Mouse (Mus musculus): ENCODE measurements around the gene Rexo1. TPM values are rescaled to one million over a fixed set of nuclear protein-coding genes. Genes with fewer than 3 reads are reported as not detected.

Gene Rexo1
- polyA plus RNA-seq, 2 experiments from 2014 or later, result 13.6 to 16.4 TPM

DNA sequence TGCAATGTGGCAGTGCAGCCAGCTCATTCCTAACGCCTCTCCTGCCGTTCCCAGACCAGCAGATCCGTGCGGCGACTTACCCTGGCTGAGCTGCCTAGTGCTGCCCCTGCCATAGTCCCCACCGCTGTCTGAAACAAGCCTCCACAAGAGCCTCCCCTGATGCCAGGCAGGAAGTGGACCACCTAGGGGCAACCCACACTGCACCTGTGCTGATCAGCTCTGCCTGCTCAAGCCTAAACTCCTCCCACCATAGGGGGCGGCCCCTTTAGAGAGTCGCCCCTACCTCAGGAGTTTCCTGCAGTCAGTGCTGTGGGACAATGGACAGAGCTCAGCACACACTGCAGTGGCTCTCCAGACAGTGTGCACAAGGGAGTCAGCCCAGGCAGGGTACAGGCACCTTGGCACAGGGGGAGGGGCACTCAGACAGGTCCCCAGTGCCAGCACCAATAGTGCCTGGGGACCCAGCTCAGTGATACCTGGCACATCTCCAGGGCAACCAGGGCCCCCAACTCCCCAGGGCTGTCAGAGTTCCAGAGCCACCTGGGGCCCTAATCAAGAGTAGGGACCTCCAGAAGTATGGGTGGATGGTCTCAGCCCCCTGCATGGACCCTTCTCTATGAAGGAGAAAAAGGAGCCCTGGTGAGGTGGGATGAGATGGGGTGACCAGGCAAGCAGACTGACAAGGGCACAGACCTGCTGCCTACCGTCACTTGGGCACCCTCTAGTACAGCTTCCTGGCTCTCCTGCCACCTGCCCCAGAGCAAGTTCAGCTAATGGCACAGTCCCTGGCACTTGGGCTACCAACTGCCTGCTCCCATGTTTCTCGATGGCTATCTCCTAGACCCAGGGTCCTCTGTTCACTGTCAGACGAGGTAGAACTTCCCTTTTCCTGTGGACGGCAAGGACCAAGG is 23.5 kb upstream of the Rexo1 start:
- ATAC-seq, result no peak

DNA sequence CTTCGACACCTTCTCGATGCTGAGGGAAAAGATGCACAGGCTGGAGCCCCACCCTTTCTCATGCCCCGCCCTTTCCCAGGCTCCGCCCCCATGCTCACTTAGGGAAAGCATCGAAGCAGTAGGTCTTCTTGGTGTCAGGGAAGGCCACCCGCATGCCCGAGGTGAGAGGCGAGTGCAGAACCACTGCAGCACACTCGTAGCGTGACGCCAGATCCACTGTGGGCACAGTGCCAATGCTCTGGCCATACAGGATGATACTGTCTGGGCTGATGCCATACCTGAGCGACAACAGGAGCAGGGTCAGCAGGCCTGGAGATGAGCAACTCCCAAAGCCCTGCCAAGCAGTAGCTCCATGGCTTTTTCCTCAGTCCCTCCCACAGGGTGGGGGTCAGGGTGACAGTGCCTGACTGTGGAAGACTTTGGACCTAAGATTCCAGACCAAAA is 22.7 kb upstream of the Rexo1 start:
- no peak for ATAC-seq

DNA sequence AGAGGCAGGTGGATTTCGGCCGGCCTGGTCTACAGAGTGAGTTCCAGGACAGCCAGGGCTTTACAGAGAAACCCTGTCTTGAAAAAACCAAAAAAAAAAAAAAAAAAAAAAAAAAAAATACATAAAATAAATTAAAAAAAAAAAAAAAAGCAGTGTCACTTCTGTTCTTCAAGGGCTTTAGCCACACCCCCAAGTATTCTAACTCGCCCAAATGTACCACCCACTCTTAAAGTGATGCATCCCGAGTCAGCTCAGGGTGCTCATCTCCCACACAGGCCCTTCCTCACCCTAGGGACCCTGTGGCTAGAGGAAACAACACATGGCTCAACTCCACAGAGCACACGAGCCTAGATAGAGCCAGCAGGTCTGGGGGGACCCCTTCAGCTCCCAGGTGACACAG is 21.7 kb upstream of the Rexo1 start:
- ATAC-seq, result no peak

DNA sequence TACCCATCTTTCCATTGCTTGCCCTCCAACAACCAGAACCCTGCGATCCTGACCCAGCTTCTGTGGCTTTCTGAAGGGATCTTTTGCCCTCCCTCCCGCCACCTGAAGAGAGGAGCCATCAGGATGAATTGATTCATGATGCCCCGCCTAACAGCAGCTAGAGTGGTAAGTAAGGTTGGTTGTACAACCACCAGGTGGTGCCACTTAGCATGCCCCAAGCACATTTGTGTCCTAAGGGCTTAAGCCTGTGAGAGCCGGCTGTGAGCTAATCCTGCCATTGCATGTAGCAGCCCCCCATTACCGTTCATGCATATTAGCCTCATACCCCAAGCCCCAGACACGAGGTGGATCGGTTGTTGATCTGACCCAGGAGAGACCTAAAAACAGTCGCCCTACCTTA is 17.6 kb upstream of the Rexo1 start:
- peak; percentile 48 for ATAC-seq

DNA sequence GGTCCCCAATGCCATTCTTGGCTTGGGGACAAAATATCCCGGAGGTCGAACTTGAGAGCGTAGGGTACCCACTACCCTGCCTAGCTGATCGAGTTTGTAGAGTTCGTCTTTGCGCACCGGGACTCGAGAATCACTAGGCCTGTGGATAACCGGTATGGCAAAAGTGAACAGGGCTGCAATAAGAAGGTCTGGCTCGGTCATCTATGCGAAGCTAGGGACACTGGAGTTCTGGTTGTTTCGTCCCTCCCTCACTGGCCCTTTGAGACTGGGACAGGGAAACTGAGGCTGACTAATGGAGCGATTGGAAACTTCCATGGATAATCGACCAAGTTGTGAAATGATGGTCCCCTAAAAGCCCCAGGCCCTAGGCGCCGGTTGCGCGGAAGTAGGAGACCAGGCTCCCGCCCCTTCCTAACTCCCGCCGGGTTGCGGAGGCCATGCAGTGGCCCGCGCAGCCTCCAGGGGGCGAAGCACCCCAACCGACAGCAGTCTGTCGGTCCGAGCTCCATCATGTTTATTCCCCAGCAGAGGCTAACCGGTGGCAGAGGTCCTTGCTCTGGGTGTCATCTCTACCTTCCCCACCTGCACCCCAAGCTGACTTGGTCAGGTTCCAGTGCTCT is 16.9 kb upstream of the Rexo1 start:
- ATAC-seq, result peak; percentile 57

DNA sequence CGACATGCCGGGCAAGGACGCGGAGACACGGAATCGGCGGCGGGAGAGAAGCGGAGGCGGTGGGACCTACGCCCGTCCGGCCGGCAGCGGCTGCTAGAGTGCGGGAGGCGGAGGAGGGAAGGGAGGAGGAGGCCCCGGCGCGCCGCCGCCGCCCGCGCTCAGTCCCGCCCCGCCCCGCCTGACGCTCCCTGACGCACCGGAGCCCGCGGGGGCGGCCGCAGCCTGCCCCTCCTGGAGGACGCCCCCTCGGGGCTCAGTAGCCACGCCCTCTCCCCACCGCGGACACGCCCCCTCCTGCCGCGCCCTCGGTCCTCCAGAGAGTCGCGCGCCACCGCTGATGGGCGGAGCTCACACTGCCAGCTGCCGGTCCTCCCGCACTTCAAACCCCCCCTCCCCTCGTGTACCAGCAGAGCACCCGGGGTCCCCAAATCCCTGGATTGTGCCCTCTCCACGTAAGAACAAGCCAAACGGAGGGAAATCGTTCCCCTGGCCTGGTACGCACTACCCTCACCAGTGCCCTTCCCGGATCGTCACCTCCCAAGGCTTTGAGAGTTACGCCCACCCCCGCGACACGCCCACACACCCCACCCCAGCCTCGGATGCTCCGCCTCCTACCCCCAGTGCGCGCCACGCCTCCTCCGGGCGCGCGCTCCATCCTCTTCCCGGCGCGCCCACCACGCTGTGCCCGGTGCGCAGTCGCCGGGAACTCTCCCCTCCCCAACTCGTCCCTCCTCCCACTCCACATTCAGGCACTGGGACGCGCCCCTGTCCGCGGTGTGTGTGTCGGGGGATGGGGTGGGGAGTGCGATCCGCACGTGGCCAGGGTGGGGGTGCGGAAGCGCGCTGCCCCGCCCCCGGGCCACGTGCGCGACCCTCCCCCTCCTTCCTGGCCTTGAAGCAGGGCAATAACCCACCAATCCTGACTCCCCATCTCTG is 16.1 kb upstream of the Rexo1 start, which contains the start of gene Klf16:
Gene Klf16 (minus strand): TSS at position 127 of the 936 bp plus-strand sequence.
- peak; percentile 76 for ATAC-seq

DNA sequence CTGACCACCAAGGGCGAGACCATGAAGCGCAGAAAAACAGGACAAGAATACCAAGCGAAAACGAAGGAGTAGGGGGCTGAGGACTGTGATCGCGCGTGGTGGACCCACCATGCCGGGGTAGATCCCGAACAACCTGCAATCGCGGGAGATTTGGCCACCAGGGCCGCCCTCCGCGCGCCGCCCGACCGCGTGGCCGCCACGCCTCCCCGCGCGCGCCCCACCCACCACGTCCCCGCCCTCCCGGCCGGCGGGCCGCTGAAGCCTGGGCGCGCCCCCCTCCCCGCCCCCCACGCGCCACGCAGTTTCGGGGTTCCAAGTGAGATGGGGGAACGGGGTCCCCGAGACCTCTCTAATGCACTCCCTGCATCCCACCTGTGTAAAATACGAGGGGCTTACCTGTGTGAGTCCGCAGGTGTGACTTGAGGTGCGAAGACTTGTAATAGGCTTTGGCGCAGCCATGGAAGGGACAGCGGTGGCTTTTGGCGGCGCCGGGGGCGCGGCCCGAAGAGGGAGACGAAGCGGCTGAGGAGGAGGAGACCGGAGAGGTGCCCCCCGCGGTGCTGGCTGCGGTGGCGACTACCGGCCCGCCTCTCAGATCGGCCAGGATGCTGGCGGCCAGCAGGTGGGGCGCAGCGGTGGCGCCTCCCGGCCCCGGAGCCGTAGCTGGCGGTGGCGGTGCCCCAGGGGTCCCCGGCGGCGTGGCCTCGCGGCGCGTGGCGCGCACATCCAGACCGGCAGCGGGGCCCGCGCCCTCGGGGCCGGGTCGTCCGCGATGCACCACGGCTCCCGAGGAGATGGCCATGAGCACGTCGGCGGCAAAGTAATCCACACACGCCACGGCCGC is 15.2 kb upstream of the Rexo1 start:
- ATAC-seq, result no peak

DNA sequence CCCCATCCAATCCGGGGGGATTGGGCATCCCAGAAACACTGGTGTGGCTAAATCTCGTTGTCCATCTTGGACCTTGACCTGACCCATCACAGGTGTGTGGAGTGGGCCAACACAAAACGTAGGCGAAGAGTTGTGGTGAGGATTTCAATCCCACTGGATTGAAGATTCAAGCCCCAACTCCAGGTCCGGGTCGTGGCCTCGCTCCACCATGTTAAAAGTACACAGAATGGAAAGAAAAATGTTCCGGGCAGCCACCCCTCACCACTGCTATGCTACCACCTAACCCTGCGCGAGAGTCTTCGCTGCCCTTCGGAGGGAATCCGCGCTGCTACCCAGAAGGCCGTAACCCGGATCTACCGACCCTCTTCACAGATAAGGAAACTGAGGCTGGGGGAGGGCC is 14.6 kb upstream of the Rexo1 start:
- ATAC-seq, result no peak

DNA sequence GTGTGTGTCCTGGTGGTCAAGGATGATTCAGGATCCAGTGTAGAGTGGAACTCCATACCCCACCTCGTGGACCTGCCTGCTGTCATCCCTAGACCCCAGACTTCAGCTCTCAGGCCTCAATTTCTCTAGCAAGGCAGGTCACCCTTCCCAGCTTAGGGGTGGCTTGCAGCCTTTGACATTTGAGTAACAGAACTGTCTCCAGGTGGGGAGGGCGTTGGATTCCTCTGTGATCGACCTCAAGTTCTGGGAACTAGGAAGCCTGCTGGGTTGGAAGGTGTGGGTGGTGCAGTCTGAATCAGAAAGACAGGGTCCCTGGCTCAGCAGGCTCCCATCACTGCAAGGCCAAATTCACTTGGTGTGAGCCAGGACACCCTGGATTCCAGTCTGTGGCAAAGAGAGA is 13.5 kb upstream of the Rexo1 start:
- ATAC-seq, result no peak

DNA sequence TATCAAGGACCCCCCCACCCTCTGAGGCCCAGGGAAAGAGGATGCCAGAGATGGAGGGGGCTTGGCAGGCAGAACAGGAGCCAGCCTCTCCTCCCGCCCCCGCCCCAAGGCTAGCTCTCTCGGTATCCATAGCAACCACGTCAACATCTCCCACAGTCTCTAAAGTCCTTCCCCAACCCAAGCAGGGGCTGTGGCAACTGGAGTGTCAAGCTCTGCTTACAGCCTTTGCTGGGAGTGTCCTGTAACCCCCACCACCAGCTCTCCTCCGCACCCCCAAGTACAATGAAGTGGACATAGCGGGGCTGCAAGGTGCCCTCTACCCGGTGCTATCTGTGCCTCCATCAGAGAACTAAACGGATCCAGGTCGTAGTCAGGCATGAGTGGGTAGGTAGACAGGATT is 12.6 kb upstream of the Rexo1 start:
- ATAC-seq, result no peak

DNA sequence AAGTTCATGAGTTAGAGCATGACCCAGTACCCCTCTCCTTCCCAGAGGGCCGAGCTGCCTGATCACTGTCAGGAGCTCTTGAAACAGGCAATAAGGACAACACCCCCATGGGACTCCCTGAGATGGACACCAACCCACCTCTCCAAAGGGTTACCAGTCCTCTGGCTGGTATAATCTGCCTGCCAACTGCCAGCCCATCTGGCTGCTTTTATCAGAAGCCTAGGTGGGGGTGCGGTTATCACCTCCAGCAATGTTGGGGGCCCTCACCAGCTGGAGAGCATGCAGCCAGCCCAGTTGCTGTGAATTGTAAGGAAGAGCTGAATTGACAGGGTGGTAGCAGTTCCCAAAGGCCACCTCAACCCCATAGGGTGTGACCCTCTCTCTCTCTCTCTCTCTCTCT is 11.1 kb upstream of the Rexo1 start:
- no peak for ATAC-seq

DNA sequence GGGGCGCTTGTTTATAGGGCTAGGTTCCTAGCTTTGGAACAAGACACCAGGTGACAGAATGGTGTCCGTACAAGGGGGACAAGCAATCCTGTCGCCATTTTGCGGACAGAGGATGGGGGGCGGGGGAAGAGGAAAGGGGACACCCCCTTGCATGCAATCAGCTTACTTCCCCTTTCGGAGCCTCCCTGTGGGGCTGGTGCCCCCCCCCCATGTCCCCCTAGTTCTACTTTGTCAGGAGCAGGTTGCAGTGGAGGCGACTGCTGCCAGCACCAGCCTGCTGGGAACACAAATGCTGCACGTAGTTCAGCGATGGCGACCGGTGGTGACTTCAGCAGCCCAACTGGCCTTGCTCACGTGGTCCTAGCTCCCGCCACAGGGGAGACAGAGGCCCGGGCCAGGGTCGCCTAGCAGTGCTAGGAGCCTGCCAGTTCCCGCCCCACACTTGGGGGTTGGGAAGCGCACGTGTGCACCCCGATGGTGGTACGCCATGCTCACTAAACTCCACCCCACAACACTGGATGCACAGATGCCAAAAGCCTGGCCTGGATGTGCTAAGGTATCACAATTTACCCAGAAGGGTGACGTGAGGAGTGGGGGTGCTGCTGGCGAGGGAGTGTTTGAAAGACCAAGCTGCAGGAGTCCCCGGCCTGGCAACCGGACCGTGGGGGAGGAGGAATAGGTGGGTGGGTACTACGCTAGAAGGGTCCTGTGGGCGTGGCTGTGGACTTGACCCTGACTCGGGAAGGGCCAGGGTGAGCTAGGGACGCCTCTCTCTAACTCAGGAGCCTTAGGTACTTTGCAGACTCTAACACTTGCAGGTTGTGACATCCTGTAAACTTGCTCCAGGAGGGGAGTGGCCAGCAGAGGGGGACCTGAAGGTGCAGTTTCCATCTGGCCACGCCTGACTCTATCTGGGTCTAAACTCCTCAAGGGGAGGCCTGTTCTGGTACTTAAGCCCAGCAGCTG is 9.8 kb upstream of the Rexo1 start:
- ATAC-seq, result no peak

DNA sequence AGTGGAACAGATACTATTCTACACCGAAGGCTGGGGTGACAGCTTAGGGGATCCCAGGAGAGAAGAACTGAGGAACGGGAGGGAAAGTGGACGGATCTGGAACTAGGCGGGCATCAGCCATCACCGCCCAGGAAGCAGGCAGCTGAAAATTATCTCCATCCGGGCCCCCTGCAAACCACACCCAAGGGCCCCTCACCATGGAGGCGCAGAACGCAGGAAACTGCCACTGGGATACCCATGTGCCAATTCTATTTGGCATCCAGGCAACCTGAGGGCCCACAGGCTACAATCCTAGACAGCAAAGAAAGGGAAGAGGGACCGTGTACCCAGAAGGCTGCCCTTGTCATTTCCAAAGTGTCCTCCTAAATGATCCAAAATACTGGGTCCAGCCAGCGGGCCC is 9.1 kb upstream of the Rexo1 start:
- no peak for ATAC-seq

DNA sequence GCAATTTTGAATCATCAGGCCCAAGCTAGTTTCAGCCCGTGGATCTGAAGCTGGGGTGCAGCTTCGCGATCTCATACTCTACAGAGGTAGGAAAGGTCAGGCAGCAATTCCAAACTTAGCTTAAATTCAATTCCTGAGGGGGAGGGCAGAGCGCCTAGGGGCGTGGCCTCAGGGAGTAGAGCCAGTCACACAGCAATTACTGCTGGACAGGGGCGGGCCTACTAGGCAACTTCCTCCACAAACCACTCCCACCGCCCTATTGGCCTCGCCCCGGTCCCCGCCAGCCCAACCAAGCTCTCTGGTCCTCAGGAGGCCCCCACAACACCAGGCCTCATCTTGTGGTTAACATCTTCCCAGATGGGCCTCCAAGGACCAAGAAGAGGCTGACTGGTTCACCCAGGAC is 8.3 kb upstream of the Rexo1 start:
- no peak for ATAC-seq

DNA sequence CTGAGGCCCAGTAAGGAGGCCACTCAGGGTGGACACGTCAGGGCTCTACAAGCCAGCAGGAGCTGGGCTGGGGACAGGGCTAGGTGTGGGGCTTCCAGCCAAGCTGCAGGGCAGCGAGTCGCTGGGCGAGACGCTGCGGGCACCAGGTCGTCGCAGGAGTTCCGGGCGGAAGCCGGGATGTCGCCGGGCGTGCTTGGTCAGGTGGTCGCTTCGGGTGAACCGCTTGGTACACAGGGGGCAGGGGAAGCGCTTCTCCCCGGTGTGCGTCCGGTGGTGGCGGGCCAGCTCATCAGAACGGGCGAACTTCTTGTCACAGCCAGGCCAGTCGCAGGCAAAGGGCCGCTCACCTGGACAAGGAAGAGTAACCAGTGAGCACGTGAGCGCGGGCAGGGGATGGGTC is 7.5 kb upstream of the Rexo1 start:
- no peak for ATAC-seq

DNA sequence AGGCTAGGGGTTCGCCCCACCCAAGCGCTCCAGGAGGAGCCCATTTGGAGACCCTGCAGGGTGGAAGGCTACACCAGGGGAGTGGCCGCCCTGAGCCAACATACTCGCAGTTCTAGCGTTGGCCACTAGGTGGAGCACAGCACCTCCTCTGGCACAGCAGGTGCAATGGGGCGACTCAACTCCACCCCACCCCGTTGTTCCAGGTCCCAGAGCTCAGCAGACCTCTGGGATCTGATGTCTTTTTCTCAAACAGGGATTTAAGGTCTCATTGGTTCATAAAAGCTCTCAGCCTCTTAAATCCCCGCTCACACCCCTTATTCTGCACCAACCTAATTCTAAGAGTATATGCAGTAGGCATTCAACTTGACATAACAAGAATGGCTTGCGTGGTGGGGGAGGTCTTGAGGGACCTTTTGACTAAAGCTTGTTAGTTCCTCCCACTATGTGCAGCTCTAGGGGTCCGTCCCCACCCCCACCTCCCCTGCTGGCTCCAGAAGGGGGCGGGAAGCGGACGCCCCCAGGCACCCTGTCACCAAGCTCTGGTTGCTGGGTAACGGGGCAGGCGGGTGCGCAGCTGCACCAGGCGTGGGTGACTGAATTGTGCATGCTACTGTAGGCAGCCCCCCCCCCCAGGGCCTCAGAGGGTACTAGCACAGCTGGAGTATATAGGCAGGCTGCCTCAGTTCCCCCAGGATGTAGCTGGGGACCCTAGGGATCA is 5.2 kb upstream of the Rexo1 start:
- peak; percentile 56 for ATAC-seq

DNA sequence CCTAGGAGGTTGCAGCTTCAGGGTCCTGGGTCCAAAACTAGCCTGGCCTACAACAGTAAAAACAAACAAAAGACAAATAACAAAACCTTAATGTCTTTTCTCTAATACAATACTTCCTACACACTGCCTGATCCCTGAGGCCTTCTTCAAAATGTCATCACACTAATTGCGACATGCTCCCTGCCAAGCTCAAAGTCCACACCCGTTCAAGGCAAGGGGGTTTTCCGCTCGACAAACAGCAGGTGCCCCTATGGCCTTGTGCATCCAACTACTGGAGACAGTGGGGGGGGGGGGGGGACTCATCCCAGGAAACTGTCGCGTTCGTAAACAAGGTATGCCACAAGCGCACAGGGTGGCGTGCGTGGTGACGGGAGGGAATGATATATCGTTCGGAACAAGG is 739 bp downstream of the Rexo1 start:
- no peak for ATAC-seq

DNA sequence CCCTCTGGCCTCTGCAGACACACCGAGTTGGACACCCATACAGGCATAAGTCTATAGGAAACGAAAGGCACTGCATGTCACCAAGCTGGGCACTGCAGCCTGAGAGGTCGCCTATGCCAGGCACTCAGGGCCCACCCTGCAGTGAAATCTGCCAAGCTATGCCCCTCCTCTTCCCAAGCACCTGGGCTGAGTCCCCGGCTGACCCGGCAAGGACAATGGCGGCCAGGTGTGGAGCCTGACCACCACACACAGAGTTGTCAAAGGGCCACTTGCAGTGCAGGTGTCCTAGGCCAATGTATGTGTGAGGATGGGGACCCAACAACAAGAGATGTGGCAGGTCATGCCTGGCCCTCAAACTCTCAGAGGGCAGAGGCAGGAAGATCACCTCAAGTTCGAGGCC is 1.9 kb downstream of the Rexo1 start:
- no peak for ATAC-seq

DNA sequence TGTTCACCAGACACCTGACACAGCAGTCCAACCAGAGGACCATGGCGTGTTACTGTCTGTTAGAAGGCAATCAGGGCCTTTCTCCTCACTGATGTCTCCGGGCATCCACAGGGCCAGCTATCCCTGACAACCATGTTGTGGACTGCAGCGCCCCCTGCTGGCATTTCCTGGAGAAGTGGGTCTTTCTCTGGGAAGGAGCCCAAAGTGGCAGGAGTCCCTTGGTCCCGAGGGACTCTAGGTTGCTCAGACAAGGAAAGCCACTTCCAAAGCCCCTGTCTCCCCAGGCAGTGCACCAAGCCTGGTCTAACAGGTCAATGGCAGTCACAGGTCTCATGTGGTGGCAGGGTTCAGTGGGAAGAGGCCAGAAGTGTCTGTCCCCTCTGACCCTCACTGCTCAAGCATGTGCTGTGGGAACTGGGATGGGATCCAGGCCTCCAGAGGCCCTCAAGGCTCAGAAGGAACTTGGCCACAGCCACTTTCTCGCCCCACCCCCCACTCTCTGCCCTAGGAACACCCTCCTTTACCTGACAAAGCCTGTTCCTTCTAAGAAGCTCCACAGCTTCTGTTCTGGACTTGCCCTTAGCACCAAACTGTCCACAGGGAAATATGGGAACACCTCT is 3.9 kb downstream of the Rexo1 start:
- no peak for ATAC-seq

DNA sequence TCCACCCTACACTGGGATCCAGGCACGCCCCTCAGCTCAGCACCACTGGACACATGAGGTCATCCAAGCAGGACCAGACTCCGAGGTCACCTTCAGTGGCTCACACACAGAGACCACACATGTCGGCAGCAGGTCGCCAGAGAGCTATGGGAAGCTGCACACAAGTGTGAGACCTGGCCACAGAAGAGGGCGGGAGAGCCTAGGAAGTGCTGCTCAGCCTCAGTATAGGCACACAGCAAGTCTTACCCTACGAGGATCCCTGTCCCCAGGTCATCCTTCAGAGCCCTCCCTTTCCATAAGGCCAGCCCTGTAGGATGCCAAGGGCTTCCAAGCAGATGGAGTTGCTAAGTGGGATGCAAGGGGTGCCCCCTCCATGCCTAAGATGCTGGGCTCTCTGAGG is 7.4 kb downstream of the Rexo1 start:
- no peak for ATAC-seq
